Mouse (Mus musculus): ENCODE results near the gene Pradc1.

- TF ChIP-seq POLR2A (IDR thresholded peaks at IDR 0.05; ENCODE audit: insufficient read depth, low read length), result no peak
- TF ChIP-seq EP300 (IDR thresholded peaks at IDR 0.05; ENCODE audit: insufficient read depth, low read depth, low read length), result no peak
- no peak for TF ChIP-seq CTCF (IDR thresholded peaks at IDR 0.05; ENCODE audit: low read depth, low read length)
These were observed 7.9 kb upstream of the Pradc1 start for GRCm38 (mm10) chr6:85459621-85460020.
